Mouse (Mus musculus): ENCODE results near the gene Mgat4a.
"Not testable (repeated sequence)": the region's sequence is repeated elsewhere in the genome, so short reads cannot be mapped to it uniquely, and the experiment has no call there.

The Mgat4a gene

DNA sequence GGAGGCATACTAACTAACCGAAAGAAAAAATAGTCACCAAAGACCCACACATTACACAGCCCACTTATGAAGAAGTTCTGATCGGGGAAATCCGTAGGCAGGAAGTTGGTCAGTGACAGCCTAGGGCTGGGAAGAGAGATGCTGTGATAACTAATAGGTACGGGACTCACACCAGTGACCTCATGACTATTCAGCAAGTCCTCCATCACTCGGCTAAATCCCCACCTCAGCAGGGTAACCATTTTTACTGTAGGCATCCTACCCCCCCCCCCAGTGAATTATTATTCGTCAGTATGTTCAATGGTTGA, 8.3 kb downstream of the Mgat4a start:
- no peak for DNase-seq (ENCODE audit: low read depth)

DNA sequence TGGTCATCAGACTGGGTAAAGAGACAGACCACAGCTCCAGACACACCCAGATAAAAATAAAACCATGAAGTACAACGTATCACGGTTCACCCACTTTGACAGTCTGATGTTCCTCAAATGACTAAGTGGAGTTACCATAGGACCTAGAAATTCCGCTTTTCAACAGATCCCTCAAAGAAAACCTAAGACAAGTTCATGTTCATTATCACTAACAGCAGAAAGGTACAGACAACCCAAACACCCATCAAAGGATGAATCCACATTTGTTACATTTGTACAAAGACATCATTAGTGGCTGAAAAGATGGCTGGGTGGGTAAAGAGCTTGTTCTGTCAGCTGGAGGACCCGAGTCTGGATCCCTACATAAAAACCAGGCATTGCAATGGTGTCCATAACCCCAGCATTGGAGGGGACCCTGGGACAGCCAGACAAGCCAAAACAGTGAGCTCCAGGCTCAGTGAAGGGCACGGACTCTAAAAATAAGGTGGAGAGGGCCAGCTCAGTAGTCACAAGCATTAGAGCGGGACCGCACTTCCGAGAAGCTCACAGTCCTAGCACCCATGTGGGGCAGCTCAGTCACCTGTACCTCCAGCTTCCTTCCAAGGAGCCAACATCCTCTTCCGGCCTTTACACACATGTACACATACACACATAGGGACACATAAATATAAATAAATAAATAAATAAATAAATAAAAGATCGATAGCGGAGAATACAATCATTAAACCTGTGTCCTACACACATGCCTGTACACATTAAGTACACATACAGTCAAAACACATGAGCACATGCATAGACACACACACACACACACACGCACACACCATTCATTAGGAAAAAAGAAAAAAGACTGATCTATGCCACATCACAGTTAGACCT, 8.9 kb downstream of the Mgat4a start:
- DNase-seq (ENCODE audit: low read depth), result no peak

DNA sequence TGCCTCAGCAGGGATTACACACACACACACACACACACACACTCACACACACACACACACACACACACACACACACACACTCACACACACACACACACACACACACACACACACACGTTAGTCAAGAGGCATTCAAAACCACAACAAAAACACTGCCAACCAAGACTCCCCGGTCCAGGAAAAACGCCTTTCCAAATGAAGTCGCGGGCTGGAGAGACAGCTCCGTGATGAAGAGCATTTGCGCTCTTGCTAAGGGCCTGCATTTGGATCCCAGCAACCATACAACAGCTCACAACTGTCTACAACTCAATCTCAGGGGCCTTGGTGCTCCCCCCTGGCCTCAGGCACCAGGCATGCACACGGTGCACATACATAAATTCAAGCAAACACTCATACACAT, 10.8 kb downstream of the Mgat4a start:
- DNase-seq (ENCODE audit: low read depth), result peak; percentile 56

DNA sequence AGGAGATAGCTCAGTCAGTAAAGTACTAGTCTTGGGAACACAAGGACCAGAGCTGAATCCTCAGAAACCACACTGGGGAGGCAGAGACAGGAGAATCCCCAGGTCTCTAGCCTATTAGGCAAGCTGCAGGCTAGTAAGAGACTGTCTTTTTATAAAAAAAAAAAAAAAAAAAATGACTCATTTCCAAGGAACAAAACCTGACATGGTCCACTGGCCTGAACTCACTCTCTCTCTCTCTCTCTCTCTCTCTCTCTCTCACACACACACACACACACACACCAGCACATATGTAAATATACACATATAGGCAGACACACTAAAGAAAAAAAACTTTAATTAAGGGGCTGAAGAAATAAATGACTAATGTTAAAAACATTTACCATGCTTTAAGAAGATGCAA, 14.6 kb downstream of the Mgat4a start:
- DNase-seq (ENCODE audit: low read depth), result no peak

DNA sequence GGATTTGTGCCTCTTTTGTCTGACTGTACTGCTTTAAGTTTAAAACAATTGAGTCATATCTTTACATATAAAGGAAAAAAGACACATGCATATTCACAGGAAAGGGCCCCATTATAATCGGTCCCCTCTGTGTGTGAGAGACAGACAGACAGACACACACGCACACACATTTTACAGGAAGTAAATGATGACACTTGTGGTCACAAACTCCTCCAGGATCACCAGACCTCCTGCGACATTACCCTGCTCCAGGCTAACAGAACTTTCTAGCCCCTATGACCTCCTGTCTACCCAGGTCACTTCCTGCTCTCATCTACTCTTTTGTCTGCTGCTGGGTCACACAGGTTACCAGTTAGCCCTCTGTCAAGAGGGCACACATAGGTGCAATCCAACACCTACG, 16.1 kb downstream of the Mgat4a start:
- no peak for DNase-seq (ENCODE audit: low read depth)

DNA sequence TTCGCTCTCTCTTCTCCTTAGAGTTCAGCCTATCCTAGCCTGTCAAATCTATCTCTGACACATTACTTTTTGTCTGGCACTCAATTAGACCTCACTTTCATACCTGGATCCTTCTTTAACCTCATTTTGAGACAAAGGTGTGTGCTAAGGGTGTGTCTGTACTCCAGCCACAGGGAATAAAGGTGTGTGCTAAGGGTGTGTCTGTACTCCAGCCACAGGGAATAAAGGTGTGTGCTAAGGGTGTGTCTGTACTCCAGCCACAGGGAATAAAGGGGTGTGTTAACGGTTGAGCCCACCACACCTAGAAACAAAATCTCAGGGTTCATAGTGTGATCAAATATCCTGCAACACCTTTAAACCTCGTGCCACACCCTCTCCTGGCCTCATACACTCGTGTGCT, 16.7 kb downstream of the Mgat4a start:
- DNase-seq (ENCODE audit: low read depth), result not testable (repeated sequence)

DNA sequence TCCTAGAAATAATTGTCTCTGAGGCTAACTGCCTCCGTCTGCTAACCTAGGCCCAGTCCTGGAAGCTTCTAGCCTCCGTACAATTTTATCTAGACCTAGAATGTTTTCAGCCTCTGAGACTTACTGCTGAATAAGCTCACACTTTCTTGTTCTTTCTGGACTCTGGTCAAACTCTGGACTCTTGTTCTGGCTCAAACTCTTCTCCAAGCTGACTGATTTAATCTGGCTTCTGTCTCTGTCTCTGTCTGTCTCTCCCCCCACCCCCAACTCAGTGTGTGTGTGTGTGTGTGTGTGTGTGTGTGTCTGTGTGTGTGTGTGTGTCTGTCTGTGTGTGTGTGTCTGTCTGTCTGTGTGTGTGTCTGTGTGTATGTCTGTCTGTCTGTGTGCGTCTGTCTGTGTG, 17.3 kb downstream of the Mgat4a start:
- not testable (repeated sequence) for DNase-seq (ENCODE audit: low read depth)

DNA sequence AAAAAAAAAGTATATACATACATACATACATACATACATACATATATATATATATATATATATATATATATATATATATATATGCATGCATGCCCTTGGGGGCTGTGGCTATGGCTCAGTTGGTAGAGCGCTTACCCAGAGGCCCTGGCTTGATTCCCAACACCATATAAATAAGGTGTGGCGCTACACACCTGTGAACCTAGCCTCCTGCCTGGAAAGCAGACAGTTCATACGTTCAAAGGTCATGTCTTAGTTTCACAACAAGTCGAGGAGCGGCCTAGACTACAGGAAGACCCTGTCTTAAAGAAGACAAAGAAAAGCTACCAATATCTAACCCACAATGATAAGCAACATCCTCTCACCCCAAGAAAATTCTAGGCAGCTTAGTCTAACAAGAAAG, 18.7 kb downstream of the Mgat4a start:
- no peak for DNase-seq (ENCODE audit: low read depth)

DNA sequence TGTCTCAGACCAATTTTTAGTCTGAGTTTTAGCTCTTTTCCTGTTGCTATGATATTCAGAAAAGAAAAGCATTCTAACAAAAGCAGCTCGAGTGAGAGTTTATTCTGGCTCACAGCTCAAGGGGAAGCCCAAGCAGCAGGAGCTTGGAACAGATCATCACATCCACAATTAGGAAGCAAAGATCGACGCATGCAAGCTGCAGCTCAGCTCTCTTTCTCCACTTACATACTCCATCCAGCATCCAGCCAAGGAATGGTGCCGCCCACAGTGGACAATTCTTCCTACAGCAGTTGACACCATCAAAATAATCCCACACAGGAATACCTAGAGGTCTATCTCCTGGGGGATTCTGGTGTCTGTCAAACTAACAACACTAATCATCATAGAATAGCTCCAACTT, 22.0 kb downstream of the Mgat4a start:
- DNase-seq (ENCODE audit: low read depth), result no peak

DNA sequence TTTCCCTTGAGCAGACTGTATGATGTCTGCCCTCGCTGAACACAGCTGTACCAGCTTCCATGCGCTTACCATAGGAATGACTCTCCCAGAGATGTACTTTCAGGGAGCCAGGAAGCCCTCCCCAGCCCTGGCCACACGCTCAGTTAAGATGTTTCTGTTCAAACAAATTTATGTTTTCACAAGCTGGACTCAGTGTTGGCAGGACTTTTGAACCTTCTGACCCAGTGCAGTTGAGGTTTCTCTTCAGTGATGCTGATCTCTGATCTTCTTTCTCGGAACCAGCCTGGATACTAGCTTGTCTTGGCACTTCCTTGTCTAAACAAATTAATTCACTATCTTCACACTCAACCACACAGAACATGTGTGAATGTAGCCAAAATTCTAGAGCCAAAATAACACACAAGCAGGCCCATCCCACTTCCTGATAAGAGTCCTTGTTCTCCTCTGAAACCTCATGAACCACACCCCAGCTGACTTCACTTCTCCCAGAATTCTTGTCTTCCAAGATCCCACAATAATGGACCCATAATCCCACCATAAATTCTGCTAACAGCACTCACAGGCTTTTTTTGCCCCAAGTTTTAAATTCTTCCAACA, 22.6 kb downstream of the Mgat4a start:
- no peak for DNase-seq (ENCODE audit: low read depth)

DNA sequence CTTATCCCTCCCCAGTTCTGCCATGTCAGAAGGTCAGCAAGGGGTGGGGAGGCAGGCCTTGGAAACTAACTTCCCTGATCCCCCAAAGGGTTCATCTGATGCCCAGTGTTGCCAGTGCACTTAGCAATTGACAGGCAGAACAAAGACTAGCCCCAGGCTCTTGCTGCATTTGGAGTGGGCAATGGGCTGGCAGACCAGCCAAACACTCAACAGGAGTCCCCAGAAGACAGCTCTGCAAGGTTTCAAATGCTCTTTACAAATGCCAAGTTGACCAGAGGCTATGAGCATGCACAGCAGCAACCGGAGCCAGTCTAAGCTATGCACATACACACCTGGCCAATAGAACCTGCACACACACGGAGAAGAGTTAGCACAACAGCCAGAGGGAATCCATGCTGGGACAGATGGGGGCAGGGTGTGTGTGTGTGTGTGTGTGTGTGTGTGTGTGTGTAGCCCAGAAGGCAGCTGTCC, 27.8 kb downstream of the Mgat4a start:
- DNase-seq (ENCODE audit: low read depth), result no peak

DNA sequence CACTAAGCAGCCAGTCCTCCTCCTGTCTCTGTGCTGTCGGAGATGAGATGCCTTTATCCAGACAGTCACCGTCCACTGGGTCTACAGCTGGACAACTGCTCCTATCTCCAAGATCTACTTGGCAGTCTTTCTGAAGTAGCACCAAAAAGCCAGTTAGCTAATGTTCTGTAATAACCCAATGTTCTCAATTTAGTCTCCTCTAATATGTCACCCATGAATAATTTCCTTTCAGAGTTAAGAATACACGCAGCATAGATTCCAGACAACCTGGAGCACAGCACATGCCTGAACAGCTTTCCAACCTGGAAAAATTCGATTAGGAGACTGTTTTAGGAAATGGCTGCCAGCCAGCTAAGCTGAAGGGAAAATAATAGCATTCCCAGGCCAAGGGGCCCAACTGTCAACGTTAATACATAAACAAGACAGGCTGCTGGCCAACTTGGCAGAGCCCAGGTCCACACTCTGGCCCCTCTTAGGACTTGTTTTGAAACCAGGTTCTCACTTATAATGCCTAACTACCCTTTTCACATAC, 28.6 kb downstream of the Mgat4a start:
- DNase-seq (ENCODE audit: low read depth), result no peak

DNA sequence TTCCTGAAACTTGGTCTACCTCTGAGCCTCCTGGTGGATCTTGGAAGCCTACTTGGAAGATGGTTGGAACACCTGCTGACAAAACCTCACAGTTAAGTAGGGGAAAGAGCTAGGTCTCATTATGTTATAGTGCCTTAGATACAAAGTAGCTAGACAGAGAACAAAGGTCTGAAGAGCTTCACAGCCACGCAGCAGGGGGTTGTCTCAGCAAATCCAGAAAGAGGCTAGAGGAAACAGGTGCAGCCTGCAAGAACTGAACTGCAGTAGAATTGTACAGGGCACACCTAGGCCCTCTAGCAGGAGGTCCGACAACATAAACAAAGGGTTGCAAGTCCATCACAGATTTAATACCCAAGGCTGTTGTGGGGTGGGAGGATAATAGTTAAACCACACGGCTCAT, 30.6 kb downstream of the Mgat4a start:
- DNase-seq (ENCODE audit: low read depth), result no peak

DNA sequence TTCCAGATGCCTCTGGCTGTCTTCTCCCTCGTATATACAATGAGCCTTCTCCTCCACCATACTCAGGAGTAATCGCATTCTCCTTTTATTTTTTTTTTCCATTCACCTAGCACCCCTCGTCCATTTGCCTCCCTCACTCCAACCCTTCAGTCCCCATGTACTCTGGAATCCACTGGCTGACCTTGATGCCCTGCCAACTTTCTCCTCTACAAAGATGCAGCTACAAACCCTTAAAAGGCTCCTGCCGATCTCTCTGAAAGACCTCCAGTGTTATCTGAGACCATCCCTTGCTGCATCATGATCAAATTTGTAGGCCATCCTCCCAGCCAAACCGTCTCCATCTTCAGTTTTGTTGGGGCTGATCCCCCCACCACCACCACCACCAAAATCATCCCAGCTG, 31.4 kb downstream of the Mgat4a start:
- no peak for DNase-seq (ENCODE audit: low read depth)

DNA sequence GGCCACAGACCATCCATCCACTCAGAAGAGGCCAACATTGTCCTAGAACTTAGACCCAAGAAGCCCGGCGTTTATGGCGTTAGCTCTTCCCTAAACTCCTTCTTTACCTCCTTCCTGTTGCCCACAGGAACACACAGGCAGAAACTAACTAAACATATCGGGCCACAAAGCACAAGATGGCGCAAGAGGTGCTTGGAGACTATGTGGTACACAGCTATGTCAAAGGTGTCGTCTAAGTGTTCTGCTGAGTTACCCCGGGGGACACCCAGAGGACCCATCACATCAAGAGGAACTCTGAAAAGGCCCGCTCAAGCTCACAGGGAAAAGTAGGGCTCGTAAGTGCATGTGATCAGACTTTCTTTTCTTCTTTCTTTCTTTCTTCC, 35.5 kb downstream of the Mgat4a start:
- DNase-seq (ENCODE audit: low read depth), result no peak

DNA sequence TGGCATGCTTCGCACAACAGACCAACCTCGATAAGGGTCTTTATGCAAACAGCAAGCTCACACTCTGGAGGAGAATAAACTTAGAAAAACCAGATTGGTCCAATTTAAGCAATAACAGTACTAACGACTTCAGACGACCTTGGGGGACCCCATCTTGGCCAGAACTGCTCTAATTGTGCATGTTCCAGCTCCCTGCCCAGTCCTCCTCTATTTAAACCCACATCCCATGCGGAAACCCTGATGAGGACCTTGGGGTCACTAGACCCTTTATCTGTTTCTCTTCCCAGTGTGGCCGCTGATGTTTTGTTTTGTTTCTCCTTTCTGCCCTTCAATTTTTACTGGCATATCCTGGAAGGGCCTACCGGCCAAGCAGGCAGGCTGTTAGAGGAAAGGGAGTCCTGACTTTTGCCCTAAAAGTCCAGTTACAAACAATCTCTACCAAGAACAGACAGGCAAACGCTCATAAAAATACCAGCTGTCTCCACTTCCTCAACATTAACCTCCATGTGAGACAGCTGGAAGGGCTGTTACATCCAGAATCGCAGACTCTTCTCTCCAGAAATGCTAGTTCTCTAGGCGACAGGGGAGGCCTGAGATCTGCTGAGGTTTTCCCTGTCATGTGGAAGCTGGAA, 36.0 kb downstream of the Mgat4a start:
- DNase-seq (ENCODE audit: low read depth), result no peak

DNA sequence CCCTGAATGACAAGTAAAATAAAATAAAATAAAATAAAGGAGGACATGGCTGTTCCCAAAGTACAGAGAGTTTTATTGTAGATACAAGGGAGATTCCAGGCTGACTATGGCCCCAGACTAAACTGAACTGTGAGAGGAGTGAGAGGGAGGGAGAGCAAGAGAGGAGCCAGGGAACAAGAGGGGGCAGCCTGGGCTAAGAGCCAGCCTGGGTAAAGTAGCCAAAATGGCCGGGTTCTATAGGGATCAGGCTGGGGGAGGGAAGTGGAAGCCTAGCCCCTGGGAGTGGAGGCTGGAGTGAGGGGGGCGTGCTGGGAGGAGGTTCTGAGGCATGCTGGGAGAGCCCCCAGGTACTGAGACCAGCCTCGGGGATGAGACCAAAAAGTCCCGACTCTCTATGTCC, 37.2 kb downstream of the Mgat4a start:
- DNase-seq (ENCODE audit: low read depth), result no peak

DNA sequence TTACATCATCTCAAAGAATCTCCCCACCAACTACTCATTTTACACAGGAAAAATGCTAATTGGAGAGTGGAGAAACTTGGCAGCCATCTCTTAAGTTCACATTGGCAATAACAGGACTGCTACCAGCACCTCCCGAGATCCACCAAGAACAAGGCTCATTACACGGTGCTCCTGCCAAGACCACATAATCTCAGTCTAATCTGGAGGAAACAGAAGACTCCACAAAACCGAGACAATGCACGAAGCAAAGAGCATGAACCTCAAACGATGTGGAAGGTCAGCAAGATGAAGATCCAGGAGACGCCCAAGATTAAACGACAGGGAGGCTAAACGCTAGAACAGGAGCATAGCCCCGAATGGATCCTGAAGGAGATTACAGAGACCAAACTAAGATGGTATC, 38.5 kb downstream of the Mgat4a start:
- no peak for DNase-seq (ENCODE audit: low read depth)

DNA sequence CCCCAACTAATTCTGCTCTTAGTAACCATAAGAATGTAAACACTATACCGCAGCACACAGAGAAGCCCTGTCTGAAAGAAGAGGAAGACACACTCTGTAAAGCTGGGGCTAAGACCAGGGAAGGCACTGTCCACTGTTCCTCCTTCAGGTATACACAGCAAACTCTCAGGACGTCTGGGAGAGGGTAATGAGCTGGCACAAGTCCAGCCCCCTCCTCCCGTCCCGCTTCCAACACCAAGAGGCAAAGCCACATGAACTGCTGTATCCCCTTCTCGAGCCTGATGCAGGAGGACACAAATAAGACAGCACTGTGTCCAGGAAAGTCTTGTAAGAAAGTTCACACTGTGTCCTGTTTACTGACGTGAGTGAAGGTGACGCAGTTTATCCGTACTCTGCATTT, 40.1 kb downstream of the Mgat4a start:
- DNase-seq (ENCODE audit: low read depth), result no peak

DNA sequence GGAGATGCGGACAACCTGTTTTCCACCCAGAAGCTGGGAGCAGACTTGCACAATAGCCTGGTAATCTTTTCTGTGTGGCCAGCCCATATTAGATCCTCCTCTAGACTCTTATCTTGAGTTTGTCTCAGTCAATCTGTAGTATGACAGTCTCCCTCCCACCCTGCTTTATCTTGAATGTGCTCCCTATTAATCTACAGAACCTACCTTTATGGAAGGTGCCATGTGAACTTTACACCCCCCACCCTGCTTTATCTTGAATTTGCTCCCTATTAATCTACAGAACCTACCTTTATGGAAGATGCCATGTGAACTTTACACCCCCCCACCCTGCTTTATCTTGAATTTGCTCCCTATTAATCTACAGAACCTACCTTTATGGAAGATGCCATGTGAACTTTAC, 41.4 kb downstream of the Mgat4a start:
- not testable (repeated sequence) for DNase-seq (ENCODE audit: low read depth)

DNA sequence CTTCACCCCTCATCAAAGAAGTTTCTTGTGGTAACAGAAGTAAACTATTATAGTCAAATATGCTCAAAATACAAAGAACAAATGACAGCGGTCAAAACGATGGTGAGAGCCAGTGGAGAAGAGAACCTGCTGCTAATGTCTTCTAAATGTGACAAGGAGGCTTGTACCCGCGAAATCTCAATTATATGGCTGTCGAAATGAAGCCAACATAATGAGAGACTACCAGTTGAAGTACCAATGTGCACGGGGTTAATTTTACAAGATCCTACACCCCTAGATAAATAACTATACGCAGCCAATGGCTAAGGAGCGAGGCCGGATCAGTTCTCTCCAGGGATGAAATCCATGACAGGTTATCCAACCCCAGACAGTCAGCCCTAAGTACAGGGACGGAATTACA, 41.9 kb downstream of the Mgat4a start:
- DNase-seq (ENCODE audit: low read depth), result no peak

DNA sequence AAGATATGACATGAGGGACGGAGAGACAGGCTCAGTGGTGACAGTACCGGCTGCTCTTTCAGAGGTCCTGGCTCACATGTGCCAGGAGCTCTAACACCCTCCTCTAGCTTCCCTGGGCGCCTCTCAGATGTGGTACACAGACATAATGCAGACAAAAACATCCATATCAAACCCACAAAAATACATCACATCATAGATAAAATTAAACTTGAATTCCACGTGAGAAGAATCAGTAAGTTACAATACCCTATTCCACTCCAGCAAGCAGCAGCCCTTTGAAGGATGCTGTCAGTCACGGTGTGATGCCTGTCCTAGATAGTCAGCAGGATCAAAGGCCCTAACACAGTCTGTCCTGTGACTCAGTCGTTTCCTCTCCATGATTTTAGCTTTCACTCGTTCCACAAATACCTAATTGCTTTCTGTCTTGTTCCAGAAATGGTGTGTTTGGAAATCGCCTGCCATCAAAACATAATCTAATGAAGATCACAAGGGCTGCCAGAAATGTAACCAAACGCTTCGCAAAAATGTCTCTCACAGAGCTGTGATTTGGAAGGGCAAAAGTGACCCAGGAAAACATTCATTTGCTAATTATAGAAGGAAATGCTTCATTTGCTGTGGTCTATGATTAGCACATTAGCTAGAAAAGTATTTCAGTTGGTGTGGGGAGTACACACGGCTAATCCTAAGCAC, 44.1 kb downstream of the Mgat4a start:
- peak; percentile 67 for DNase-seq (ENCODE audit: low read depth)

Measured in naive thymus-derived CD4-positive, alpha-beta T cell, adult 2 months (primary cell).